Mouse (Mus musculus): Measurements from ENCODE around the gene Kif5a. TPM values are rescaled to one million over a fixed set of nuclear protein-coding genes. Genes with fewer than 3 reads are reported as not detected.

The Kif5a gene
- polyA plus RNA-seq, 1 experiment from 2014 or later, result 118 TPM

GRCm38 (mm10) chr10:127258489-127258888, 4.7 kb downstream of the Kif5a start:
- WGBS, result 80% methylated on average over 8 of the region's 8 CpGs
- Histone ChIP-seq H3K27ac (no peak overlapping the region), H3K27me3 (ENCODE audit: control insufficient read depth, insufficient read depth, low read length) (no peaks in the 10 kb centered on the region), H3K9me3 (ENCODE audit: control insufficient read depth, low read length) (no peaks in the 10 kb centered on the region), H3K4me1 (replicated peaks; ENCODE audit: control insufficient read depth, insufficient read depth, low read length) (peaks cover 37% of the 10 kb centered on the region), H3K4me3 (replicated peaks; ENCODE audit: low read length) (0 out of 2 replicates have a peak overlapping the region, but pooled peaks have one; percentile 5), H3K4me2 (replicated peaks) (peak overlapping the region; percentile 74), H3K9ac (0 out of 2 replicates have a peak overlapping the region, but pooled peaks have one; percentile 35), H3K36me3 (replicated peaks; ENCODE audit: control insufficient read depth, insufficient read depth) (peaks cover 29% of the 10 kb centered on the region)
- no peak for DNase-seq (ENCODE audit: low spot score)
- ATAC-seq (ENCODE audit: low FRiP score), result no peak

GRCm38 (mm10) chr10:127257790-127258189, 5.4 kb downstream of the Kif5a start:
- peaks cover 37% of the 10 kb centered on the region for H3K4me1 ChIP-seq (replicated peaks; ENCODE audit: control insufficient read depth, insufficient read depth, low read length)
- no peak overlapping the region for H3K27ac ChIP-seq
- no peak overlapping the region for H3K9ac ChIP-seq
- ATAC-seq (ENCODE audit: low FRiP score) (no peak), DNase-seq (ENCODE audit: low spot score) (no peak)
- H3K27me3 ChIP-seq (ENCODE audit: control insufficient read depth, insufficient read depth, low read length), result no peaks in the 10 kb centered on the region
- peaks cover 29% of the 10 kb centered on the region for H3K36me3 ChIP-seq (replicated peaks; ENCODE audit: control insufficient read depth, insufficient read depth)
- 86% methylated on average over 6 of the region's 6 CpGs for WGBS
- no peak overlapping the region for H3K4me3 ChIP-seq (replicated peaks; ENCODE audit: low read length)
- no peaks in the 10 kb centered on the region for H3K9me3 ChIP-seq (ENCODE audit: control insufficient read depth, low read length)
- 0 out of 2 replicates have a peak overlapping the region, but pooled peaks have one; percentile 74 for H3K4me2 ChIP-seq (replicated peaks)

- no peak overlapping the region for H3K4me3 ChIP-seq (replicated peaks; ENCODE audit: low read length)
- peaks cover 45% of the 10 kb centered on the region for H3K36me3 ChIP-seq (replicated peaks; ENCODE audit: control insufficient read depth, insufficient read depth)
- H3K27me3 ChIP-seq (ENCODE audit: control insufficient read depth, insufficient read depth, low read length), result no peaks in the 10 kb centered on the region
- peak; percentile 56 for DNase-seq (ENCODE audit: low spot score)
- peak overlapping the region; percentile 12; the same call in 1 of the 2 replicates for H3K4me2 ChIP-seq (replicated peaks)
- no peaks in the 10 kb centered on the region for H3K9me3 ChIP-seq (ENCODE audit: control insufficient read depth, low read length)
- WGBS, result 25% methylated on average over 14 of the region's 14 CpGs
- H3K4me1 ChIP-seq (replicated peaks; ENCODE audit: control insufficient read depth, insufficient read depth, low read length), result peaks cover 26% of the 10 kb centered on the region
- peak; percentile 47; the same call in 1 of the 2 replicates for ATAC-seq (ENCODE audit: low FRiP score)
- H3K27ac ChIP-seq, result 0 out of 2 replicates have a peak overlapping the region, but pooled peaks have one; percentile 26
- no peak overlapping the region for H3K9ac ChIP-seq
Observed at GRCm38 (mm10) chr10:127255625-127256345, 7.4 kb downstream of the Kif5a start.

- H3K4me1 ChIP-seq (replicated peaks; ENCODE audit: control insufficient read depth, insufficient read depth, low read length), result 0 out of 2 replicates have a peak, but pooled peaks cover 3% of the 10 kb centered on the region
- H3K27ac ChIP-seq, result no peak overlapping the region
- ATAC-seq (ENCODE audit: low FRiP score) (no peak), DNase-seq (ENCODE audit: low spot score) (no peak)
- WGBS, result 90% methylated on average over 5 of the region's 5 CpGs
- H3K9me3 ChIP-seq (ENCODE audit: control insufficient read depth, low read length), result no peaks in the 10 kb centered on the region
- no peak overlapping the region for H3K4me2 ChIP-seq (replicated peaks)
- H3K36me3 ChIP-seq (replicated peaks; ENCODE audit: control insufficient read depth, insufficient read depth), result peaks cover 65% of the 10 kb centered on the region
- no peaks in the 10 kb centered on the region for H3K27me3 ChIP-seq (ENCODE audit: control insufficient read depth, insufficient read depth, low read length)
- H3K9ac ChIP-seq, result no peak overlapping the region
- H3K4me3 ChIP-seq (replicated peaks; ENCODE audit: low read length), result no peak overlapping the region
Observed at GRCm38 (mm10) chr10:127250810-127251209, 12.3 kb downstream of the Kif5a start.

GRCm38 (mm10) chr10:127238241-127238824, 24.8 kb downstream of the Kif5a start:
- Histone ChIP-seq H3K4me3 (replicated peaks; ENCODE audit: low read length) (no peak overlapping the region), H3K4me1 (replicated peaks; ENCODE audit: control insufficient read depth, insufficient read depth, low read length) (no peaks in the 10 kb centered on the region), H3K9ac (no peak overlapping the region), H3K27ac (no peak overlapping the region), H3K4me2 (replicated peaks) (no peak overlapping the region), H3K9me3 (ENCODE audit: control insufficient read depth, low read length) (no peaks in the 10 kb centered on the region), H3K36me3 (replicated peaks; ENCODE audit: control insufficient read depth, insufficient read depth) (peaks cover 92% of the 10 kb centered on the region), H3K27me3 (ENCODE audit: control insufficient read depth, insufficient read depth, low read length) (no peaks in the 10 kb centered on the region)
- DNase-seq (ENCODE audit: low spot score) (no peak), ATAC-seq (ENCODE audit: low FRiP score) (no peak)
- 68% methylated on average over 18 of the region's 18 CpGs for WGBS

GRCm38 (mm10) chr10:127236541-127236940, 26.6 kb downstream of the Kif5a start:
- Histone ChIP-seq H3K9ac (no peak overlapping the region), H3K4me3 (replicated peaks; ENCODE audit: low read length) (no peak overlapping the region), H3K4me2 (replicated peaks) (no peak overlapping the region), H3K27me3 (ENCODE audit: control insufficient read depth, insufficient read depth, low read length) (no peaks in the 10 kb centered on the region), H3K4me1 (replicated peaks; ENCODE audit: control insufficient read depth, insufficient read depth, low read length) (no peaks in the 10 kb centered on the region), H3K27ac (no peak overlapping the region), H3K9me3 (ENCODE audit: control insufficient read depth, low read length) (no peaks in the 10 kb centered on the region), H3K36me3 (replicated peaks; ENCODE audit: control insufficient read depth, insufficient read depth) (peaks cover 92% of the 10 kb centered on the region)
- ATAC-seq (ENCODE audit: low FRiP score) (no peak), DNase-seq (ENCODE audit: low spot score) (no peak)
- 37% methylated on average over 9 of the region's 9 CpGs for WGBS

- WGBS, result 87% methylated on average over 9 of the region's 9 CpGs
Observed at GRCm38 (mm10) chr10:127233141-127233540, 30.0 kb downstream of the Kif5a start.

GRCm38 (mm10) chr10:127231741-127232140, 31.4 kb downstream of the Kif5a start:
- DNase-seq (ENCODE audit: low spot score) (no peak), ATAC-seq (ENCODE audit: low FRiP score) (no peak)
- Histone ChIP-seq H3K9ac (no peak overlapping the region), H3K36me3 (replicated peaks; ENCODE audit: control insufficient read depth, insufficient read depth) (peaks cover 90% of the 10 kb centered on the region), H3K27ac (no peak overlapping the region), H3K4me3 (replicated peaks; ENCODE audit: low read length) (no peak overlapping the region), H3K9me3 (ENCODE audit: control insufficient read depth, low read length) (no peaks in the 10 kb centered on the region), H3K27me3 (ENCODE audit: control insufficient read depth, insufficient read depth, low read length) (no peaks in the 10 kb centered on the region), H3K4me2 (replicated peaks) (no peak overlapping the region), H3K4me1 (replicated peaks; ENCODE audit: control insufficient read depth, insufficient read depth, low read length) (no peaks in the 10 kb centered on the region)
- 84% methylated on average over 14 of the region's 14 CpGs for WGBS

More at GRCm38 (mm10) chr10:127233141-127233540, 30.0 kb downstream of the Kif5a start:
- DNase-seq (ENCODE audit: low spot score) (no peak), ATAC-seq (ENCODE audit: low FRiP score) (no peak)
- H3K4me1 ChIP-seq (replicated peaks; ENCODE audit: control insufficient read depth, insufficient read depth, low read length), result no peaks in the 10 kb centered on the region
- no peaks in the 10 kb centered on the region for H3K9me3 ChIP-seq (ENCODE audit: control insufficient read depth, low read length)
- no peak overlapping the region for H3K4me3 ChIP-seq (replicated peaks; ENCODE audit: low read length)
- no peak overlapping the region for H3K27ac ChIP-seq
- peaks cover 92% of the 10 kb centered on the region for H3K36me3 ChIP-seq (replicated peaks; ENCODE audit: control insufficient read depth, insufficient read depth)
- H3K4me2 ChIP-seq (replicated peaks), result no peak overlapping the region
- no peak overlapping the region for H3K9ac ChIP-seq
- no peaks in the 10 kb centered on the region for H3K27me3 ChIP-seq (ENCODE audit: control insufficient read depth, insufficient read depth, low read length)

GRCm38 (mm10) chr10:127230693-127231092, 32.5 kb downstream of the Kif5a start:
- Histone ChIP-seq H3K36me3 (replicated peaks; ENCODE audit: control insufficient read depth, insufficient read depth) (peaks cover 79% of the 10 kb centered on the region), H3K27ac (no peak overlapping the region), H3K27me3 (ENCODE audit: control insufficient read depth, insufficient read depth, low read length) (no peaks in the 10 kb centered on the region), H3K9me3 (ENCODE audit: control insufficient read depth, low read length) (no peaks in the 10 kb centered on the region), H3K4me3 (replicated peaks; ENCODE audit: low read length) (no peak overlapping the region), H3K9ac (no peak overlapping the region), H3K4me2 (replicated peaks) (no peak overlapping the region), H3K4me1 (replicated peaks; ENCODE audit: control insufficient read depth, insufficient read depth, low read length) (no peaks in the 10 kb centered on the region)
- DNase-seq (ENCODE audit: low spot score), result no peak
- no peak for ATAC-seq (ENCODE audit: low FRiP score)
- WGBS, result 90% methylated on average over 12 of the region's 12 CpGs

Measured in hindbrain, embryonic 14.5 days (tissue).